8 mouse cellular contexts compared by ENCODE assay signal in the genomic region with DNA sequence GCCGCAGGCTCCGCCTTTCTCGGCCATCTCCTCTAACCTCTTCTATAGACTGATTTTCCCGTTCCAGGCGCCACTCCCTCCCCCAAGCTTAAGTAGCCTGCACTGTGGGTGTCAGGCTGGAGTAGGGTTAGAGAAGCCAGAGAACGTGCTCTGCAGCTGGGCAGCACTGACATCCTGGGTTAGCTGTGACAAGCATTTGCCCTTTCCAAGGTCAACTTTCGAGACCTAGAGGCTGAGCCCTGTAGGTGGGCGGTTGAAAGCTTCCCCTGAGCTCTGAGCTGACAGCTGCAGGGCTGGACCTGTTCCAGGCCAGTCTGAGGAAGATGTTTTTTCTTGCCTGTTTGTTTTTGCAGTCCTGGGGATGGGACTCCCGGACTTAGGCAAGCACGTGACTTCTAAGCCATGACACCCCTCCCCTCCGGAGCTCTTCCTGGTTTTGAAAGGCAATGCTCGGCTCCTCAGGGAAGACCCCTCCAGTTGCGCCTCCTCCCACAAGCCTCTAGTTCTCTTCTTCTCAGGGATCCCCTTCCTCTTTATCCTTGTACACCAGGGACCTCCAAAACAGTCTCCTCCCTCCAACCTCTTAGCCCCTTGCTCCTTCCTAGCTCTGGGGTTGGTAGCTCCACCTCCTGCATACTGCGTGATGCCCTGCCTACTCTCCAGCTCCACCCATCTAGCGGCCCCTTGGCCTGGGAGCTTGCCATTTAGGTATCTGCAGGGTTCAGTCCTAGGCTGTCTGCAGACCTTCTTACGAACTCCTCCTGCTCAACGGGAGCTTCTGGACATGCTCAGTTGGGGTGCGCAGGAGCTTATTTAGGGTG. TPM values are rescaled to one million over a fixed set of nuclear protein-coding genes. Genes with fewer than 3 reads are reported as not detected.
A peak's percentile ranks its signal among the peaks of the same experiment; 100 is the strongest.
DNase-seq lines count a peak whose midpoint lies in the region; ATAC-seq lines count a peak whose summit lies in the region.

No protein-coding gene starts in this region.

- peak; percentile 4 for DNase-seq in cerebellum, adult 8-10 months
- DNase-seq in cerebellum, adult 9-11 months, result no peak
- peak; percentile 10 for DNase-seq in kidney, adult 9 months
- no peak for DNase-seq in layer of hippocampus, postnatal 14 days (ENCODE audit: low spot score in 2 of 2)

- H3K9me3 ChIP-seq in embryonic facial prominence, embryonic 12.5 days, result no peaks in the 10 kb centered on the region
- H3K9me3 ChIP-seq in heart, embryonic 12.5 days (replicated peaks), result no peaks in the 10 kb centered on the region
- H3K9me3 ChIP-seq in lung, embryonic 15.5 days, result no peaks in the 10 kb centered on the region
- H3K9me3 ChIP-seq in neural tube, embryonic 15.5 days (replicated peaks), result no peaks in the 10 kb centered on the region

- peak overlapping the region; percentile 20 for H3K4me3 ChIP-seq in embryonic facial prominence, embryonic 12.5 days
- H3K4me3 ChIP-seq in heart, embryonic 12.5 days, result peak overlapping the region; percentile 47
- H3K4me3 ChIP-seq in lung, embryonic 15.5 days, result peak overlapping the region; percentile 33
- H3K4me3 ChIP-seq in neural tube, embryonic 15.5 days (replicated peaks), result peak overlapping the region; percentile 19

- ATAC-seq in embryonic facial prominence, embryonic 12.5 days (ENCODE audit: insufficient number of reproducible peaks, insufficient read depth, low FRiP score, low TSS enrichment), result peak; percentile 74
- peak; percentile 80 for ATAC-seq in heart, embryonic 12.5 days (ENCODE audit: insufficient number of reproducible peaks, low FRiP score)
- ATAC-seq in lung, embryonic 15.5 days (ENCODE audit: borderline replicate concordance, extremely low read depth, low FRiP score, low TSS enrichment), result peak; percentile 80
- peak; percentile 37 for ATAC-seq in neural tube, embryonic 15.5 days (ENCODE audit: low FRiP score)

- WGBS in embryonic facial prominence, embryonic 12.5 days, result 8% methylated on average over 18 of the region's 18 CpGs
- 12% methylated on average over 18 of the region's 18 CpGs for WGBS in heart, embryonic 12.5 days
- 10% methylated on average over 18 of the region's 18 CpGs for WGBS in lung, embryonic 15.5 days
- WGBS in neural tube, embryonic 15.5 days, result 23% methylated on average over 18 of the region's 18 CpGs

- peak overlapping the region; percentile 57 for H3K4me2 ChIP-seq in embryonic facial prominence, embryonic 12.5 days (replicated peaks)
- H3K4me2 ChIP-seq in heart, embryonic 12.5 days, result peak overlapping the region; percentile 79
- H3K4me2 ChIP-seq in lung, embryonic 15.5 days, result peak overlapping the region; percentile 63
- peak overlapping the region; percentile 53 for H3K4me2 ChIP-seq in neural tube, embryonic 15.5 days

- H3K36me3 ChIP-seq in embryonic facial prominence, embryonic 12.5 days, result no peaks in the 10 kb centered on the region
- H3K36me3 ChIP-seq in heart, embryonic 12.5 days, result no peaks in the 10 kb centered on the region
- no peaks in the 10 kb centered on the region for H3K36me3 ChIP-seq in lung, embryonic 15.5 days
- no peaks in the 10 kb centered on the region for H3K36me3 ChIP-seq in neural tube, embryonic 15.5 days

- no peaks in the 10 kb centered on the region for H3K27me3 ChIP-seq in embryonic facial prominence, embryonic 12.5 days
- H3K27me3 ChIP-seq in heart, embryonic 12.5 days (replicated peaks), result peaks cover 10% of the 10 kb centered on the region; the same call in 1 of the 2 replicates
- H3K27me3 ChIP-seq in lung, embryonic 15.5 days, result no peaks in the 10 kb centered on the region
- H3K27me3 ChIP-seq in neural tube, embryonic 15.5 days (replicated peaks), result no peaks in the 10 kb centered on the region; the same call in 1 of the 2 replicates

- H3K4me1 ChIP-seq in embryonic facial prominence, embryonic 12.5 days, result peaks cover 24% of the 10 kb centered on the region
- peaks cover 26% of the 10 kb centered on the region for H3K4me1 ChIP-seq in heart, embryonic 12.5 days (replicated peaks)
- peaks cover 8% of the 10 kb centered on the region for H3K4me1 ChIP-seq in lung, embryonic 15.5 days
- peaks cover 21% of the 10 kb centered on the region for H3K4me1 ChIP-seq in neural tube, embryonic 15.5 days

- no peak overlapping the region for H3K9ac ChIP-seq in embryonic facial prominence, embryonic 12.5 days
- H3K9ac ChIP-seq in heart, embryonic 12.5 days, result peak overlapping the region; percentile 38
- no peak overlapping the region for H3K9ac ChIP-seq in lung, embryonic 15.5 days
- H3K9ac ChIP-seq in neural tube, embryonic 15.5 days (replicated peaks), result no peak overlapping the region; the same call in 1 of the 2 replicates

- peak overlapping the region; percentile 42 for H3K27ac ChIP-seq in embryonic facial prominence, embryonic 12.5 days
- H3K27ac ChIP-seq in heart, embryonic 12.5 days (ENCODE audit: poor library complexity, severe bottlenecking), result no peak overlapping the region
- peak overlapping the region; percentile 44 for H3K27ac ChIP-seq in lung, embryonic 15.5 days
- H3K27ac ChIP-seq in neural tube, embryonic 15.5 days (replicated peaks), result no peak overlapping the region

RNA-seq across cellular contexts. Expression of gene Drd5, which starts 47.7 kb away (rescaled TPM):
- 0.41 and 0.43 TPM in 2 replicates for polyA plus RNA-seq in embryonic facial prominence, embryonic 12.5 days (2016; fragmentation: Nextera tagmentation; extraction: Ambion mirVana)
- not detected in 2 replicates for polyA plus RNA-seq in heart, embryonic 12.5 days (2016; fragmentation: Nextera tagmentation; extraction: Ambion mirVana)
- polyA plus RNA-seq in lung, embryonic 15.5 days (2015; fragmentation: Nextera tagmentation; extraction: Ambion mirVana), result not detected in 2 replicates
- 0.84 and 0.88 TPM in 2 replicates for polyA plus RNA-seq in neural tube, embryonic 15.5 days (2015; fragmentation: Nextera tagmentation; extraction: Ambion mirVana)
- 1 to 10 TPM; 6.7 to 7.9 TPM for total RNA-seq in layer of hippocampus, postnatal 14 days (2021)

Comparison
In these comparisons a context has a peak if more than half of its experiments do, and no peak if none do; other contexts are left out.
1. DNase-seq: peak in cerebellum, adult 8-10 months (single experiment) and kidney, adult 9 months (single experiment); none in cerebellum, adult 9-11 months (single experiment) and layer of hippocampus, postnatal 14 days (0 of 2).
2. H3K27ac ChIP-seq: peak in embryonic facial prominence, embryonic 12.5 days (single experiment) and lung, embryonic 15.5 days (single experiment); none in heart, embryonic 12.5 days (single experiment) and neural tube, embryonic 15.5 days (single experiment).
3. Peak in every context shown above with its lines, with median percentiles within 50 percentile points of each other: ATAC-seq, H3K4me2 ChIP-seq and H3K4me3 ChIP-seq.